Mouse (Mus musculus) limb, embryonic 13.5 days (tissue): ENCODE results near the gene Tars. TPM values are rescaled to one million over a fixed set of nuclear protein-coding genes. Genes with fewer than 3 reads are reported as not detected.

Source experiments
- ATAC-seq: fragments of 200-750 bp; cut with Nextera tagmentation; 2 replicates; pipeline ENCODE4 v1.8.0; 2017; ENCODE audit warnings: low read depth, moderate number of reproducible peaks, moderate TSS enrichment; ENCODE audit not compliant: low FRiP score
- H3K27ac ChIP-seq: fragments of 300-500 bp; sonication (generic); 2 replicates; pipeline ENCODE4 v1.5.1; 2015; ENCODE audit warnings: inconsistent platforms, mild to moderate bottlenecking, moderate library complexity
- H3K27me3 ChIP-seq: fragments of 300-500 bp; sonication (generic); 2 replicates; pipeline ENCODE4 v1.6.1; 2015; ENCODE audit warnings: mild to moderate bottlenecking, inconsistent platforms
- H3K36me3 ChIP-seq: fragments of 300-500 bp; sonication (generic); 2 replicates; pipeline ENCODE4 v1.6.1; 2015; ENCODE audit warnings: inconsistent platforms, mild to moderate bottlenecking, moderate library complexity
- H3K4me1 ChIP-seq: fragments of 300-500 bp; sonication (generic); 2 replicates; pipeline ENCODE4 v1.6.1; 2015; ENCODE audit warnings: inconsistent platforms
- H3K4me2 ChIP-seq: fragments of 300-500 bp; sonication (generic); replicated peaks from 2 replicates; pipeline ENCODE4 v1.6.1; 2015; ENCODE audit warnings: inconsistent platforms, mild to moderate bottlenecking, moderate library complexity
- H3K4me3 ChIP-seq: fragments of 300-500 bp; sonication (generic); 2 replicates; pipeline ENCODE4 v1.5.1; 2015; ENCODE audit warnings: moderate library complexity, mild to moderate bottlenecking, inconsistent platforms
- H3K9ac ChIP-seq: fragments of 300-500 bp; sonication (generic); 2 replicates; pipeline ENCODE4 v1.6.1; 2015; ENCODE audit warnings: mild to moderate bottlenecking, inconsistent platforms
- H3K9me3 ChIP-seq: fragments of 300-500 bp; sonication (generic); 2 replicates; pipeline ENCODE4 v1.6.1; 2016; ENCODE audit warnings: inconsistent platforms
- WGBS: fragments of 180-500 bp; shearing (Covaris S2); methylation state at CpG from one replicate; pipeline ENCODE4 v1.1.7; 2015; 5-methylcytosine and 5-hydroxymethylcytosine counted together
- polyA plus RNA-seq: library from polyadenylated mRNA; unstranded; fragments of >200 nt; fragmentation: Nextera tagmentation; extraction: Ambion mirVana; gene quantifications from 2 replicates; pipeline ENCODE4 v1.2.1, GENCODE M21; 2015

Tars gene
- polyA plus RNA-seq, 1 experiment from 2014 or later: 73.0 TPM

DNA sequence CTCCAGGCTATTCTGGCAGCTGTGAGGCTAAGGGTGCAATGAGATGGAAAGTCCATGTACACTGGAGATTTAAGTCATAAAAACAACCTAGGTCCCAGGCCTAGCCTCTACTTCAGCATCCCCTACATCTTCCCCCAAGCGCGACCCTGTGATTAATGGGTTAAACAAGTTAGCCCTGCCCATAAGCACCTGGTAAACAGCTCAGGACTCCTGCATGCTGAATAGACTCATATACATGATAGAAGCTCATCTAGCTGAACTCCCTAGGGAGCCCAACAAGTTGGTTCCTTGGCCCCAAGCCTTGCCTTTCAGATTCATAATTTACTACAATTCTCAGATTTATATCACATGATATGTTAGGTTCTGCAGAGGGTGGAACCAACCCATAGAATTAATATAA is 42.0 kb downstream of the Tars start:
- WGBS: 85% methylated on average over 2 of the region's 2 CpGs
- Histone ChIP-seq H3K9me3 (no peaks in the 10 kb centered on the region), H3K27me3 (no peaks in the 10 kb centered on the region), H3K4me1 (no peaks in the 10 kb centered on the region), H3K9ac (no peak overlapping the region), H3K27ac (no peak overlapping the region), H3K36me3 (no peaks in the 10 kb centered on the region), H3K4me2 (no peak overlapping the region), H3K4me3 (no peak overlapping the region)
- no peak for ATAC-seq

DNA sequence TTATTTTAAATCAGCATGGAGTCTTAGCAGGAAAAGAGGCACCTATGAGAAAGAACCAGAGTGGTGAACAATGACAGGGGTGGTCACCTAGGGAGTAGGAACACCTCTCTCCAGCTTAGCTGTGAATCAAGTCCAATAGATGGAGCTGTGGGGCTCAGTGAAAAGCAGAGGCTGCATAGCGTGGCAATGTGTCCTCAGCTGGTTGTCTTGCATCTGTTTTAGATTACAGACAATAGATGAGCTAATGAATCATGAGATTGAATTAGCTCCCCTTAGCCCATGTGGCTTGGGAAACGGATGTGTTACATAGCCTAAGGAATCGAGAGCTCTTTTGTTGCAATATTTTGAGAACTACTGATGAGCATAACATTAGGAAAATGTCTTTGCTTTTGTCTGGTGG is 43.6 kb downstream of the Tars start:
- no peak overlapping the region for H3K4me3 ChIP-seq
- H3K4me2 ChIP-seq: no peak overlapping the region
- no peaks in the 10 kb centered on the region for H3K4me1 ChIP-seq
- no peaks in the 10 kb centered on the region for H3K27me3 ChIP-seq
- H3K36me3 ChIP-seq: no peaks in the 10 kb centered on the region
- H3K27ac ChIP-seq: no peak overlapping the region
- 31% methylated on average over 3 of the region's 3 CpGs for WGBS
- ATAC-seq: no peak
- no peaks in the 10 kb centered on the region for H3K9me3 ChIP-seq
- no peak overlapping the region for H3K9ac ChIP-seq

DNA sequence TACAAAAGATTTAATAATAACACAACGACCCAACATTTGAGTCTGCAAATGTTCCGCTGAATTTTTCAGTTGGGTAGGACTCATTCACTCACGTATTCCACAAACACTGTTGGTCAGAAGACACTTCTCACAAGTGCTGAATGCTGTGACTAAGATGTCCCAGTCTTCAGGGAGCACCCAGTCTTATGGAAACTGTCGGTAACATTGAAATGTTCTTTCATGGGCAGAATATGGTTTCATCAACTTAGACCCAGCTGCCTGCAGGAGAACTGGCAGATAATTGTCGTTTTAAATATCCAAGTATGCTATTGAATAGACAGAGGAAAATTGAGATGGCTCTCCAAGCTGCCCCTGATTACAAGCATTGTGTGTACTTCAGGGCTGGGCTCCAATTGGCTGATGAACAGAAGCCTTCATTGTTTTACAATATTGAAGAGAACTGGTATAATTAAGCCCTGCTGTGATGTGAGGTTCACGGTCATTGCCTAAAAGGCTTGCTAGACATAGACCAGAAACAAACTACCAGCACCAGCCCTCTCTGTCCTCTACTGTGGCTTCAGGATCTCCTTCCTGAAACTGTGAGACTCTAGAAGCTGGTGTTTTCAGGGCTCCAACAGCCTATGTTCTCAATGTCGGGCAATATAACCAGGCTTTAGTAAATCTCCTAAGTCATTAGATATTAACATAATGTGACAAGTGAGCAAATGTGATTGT is 59.8 kb downstream of the Tars start:
- no peak for ATAC-seq
- no peak overlapping the region for H3K9ac ChIP-seq
- no peak overlapping the region for H3K4me2 ChIP-seq
- no peaks in the 10 kb centered on the region for H3K4me1 ChIP-seq
- WGBS: 83% methylated on average over 7 of the region's 7 CpGs
- H3K27ac ChIP-seq: no peak overlapping the region
- no peaks in the 10 kb centered on the region for H3K27me3 ChIP-seq
- H3K36me3 ChIP-seq: no peaks in the 10 kb centered on the region
- no peak overlapping the region for H3K4me3 ChIP-seq
- no peaks in the 10 kb centered on the region for H3K9me3 ChIP-seq
